Mouse (Mus musculus) layer of hippocampus, postnatal 14 days (tissue): Measurements from ENCODE around the gene Fam185a. TPM values are rescaled to one million over a fixed set of nuclear protein-coding genes. Genes with fewer than 3 reads are reported as not detected.

Source experiments
- DNase-seq, 2 experiments: peaks; one replicate each; pipeline ENCODE4 v3.0.0; 2021 to 2022; ENCODE audit warnings: low spot score in 2 of 2, mixed read lengths in 1 of 2
- total RNA-seq, 2 experiments: library from RNA; stranded (reverse); gene quantifications; 2 replicates each; pipeline ENCODE4 v1.2.3; 2021

Fam185a gene
- total RNA-seq, 2 experiments from 2014 or later = 11.7 to 12.5 TPM

DNA sequence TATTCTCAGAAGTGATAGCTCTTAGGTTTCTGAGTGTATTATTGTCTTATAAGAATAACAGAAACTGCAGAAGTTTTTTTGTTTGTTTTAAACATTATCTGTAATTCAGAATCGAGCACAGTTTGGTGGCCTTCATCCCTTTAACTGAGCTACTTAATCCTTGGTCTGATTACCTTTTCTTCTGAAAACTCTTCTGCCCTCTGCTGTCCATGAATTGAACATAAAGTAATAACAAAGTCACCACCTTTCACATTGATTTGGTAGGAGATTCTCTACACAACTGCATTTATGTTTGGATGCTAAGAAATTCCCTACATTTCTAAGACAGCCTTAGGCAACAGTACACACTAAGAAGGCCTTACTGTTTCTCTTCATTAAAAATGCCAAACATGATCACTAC, 4.1 kb upstream of the Fam185a start:
- DNase-seq = peak in 1 of 2 experiments; percentile 43

GRCm38 (mm10) chr5:21426666-21427065, 1.9 kb downstream of the Fam185a start:
- no peak for DNase-seq

GRCm38 (mm10) chr5:21434148-21434929, 9.6 kb downstream of the Fam185a start:
- DNase-seq = peak in 1 of 2 experiments; percentile 41

DNA sequence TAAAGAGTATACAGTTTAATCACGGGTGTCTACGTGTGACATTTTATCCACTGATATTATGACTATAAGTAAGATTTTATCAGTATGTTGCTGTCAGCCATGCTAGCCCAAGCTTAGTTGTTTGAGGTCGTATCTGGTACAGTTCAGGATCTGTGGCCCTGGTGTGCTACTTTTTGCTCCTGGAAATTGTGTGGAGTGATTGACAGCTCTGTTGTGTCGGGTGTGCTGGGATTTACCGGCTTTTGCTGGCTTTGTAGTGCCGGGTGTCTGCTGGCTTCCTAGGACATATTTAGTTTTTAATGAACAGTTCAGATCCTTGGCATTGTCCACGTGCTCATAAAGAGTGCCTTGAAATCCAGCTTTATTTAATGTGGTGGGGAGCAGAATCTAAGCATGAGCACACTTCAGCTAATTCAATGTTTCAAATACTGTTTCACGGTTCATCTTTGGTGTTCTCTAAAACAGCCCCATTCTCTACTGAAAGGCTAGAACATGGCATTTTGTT, 11.8 kb downstream of the Fam185a start:
- DNase-seq = no peak

GRCm38 (mm10) chr5:21438428-21438827, 13.7 kb downstream of the Fam185a start:
- DNase-seq = no peak

DNA sequence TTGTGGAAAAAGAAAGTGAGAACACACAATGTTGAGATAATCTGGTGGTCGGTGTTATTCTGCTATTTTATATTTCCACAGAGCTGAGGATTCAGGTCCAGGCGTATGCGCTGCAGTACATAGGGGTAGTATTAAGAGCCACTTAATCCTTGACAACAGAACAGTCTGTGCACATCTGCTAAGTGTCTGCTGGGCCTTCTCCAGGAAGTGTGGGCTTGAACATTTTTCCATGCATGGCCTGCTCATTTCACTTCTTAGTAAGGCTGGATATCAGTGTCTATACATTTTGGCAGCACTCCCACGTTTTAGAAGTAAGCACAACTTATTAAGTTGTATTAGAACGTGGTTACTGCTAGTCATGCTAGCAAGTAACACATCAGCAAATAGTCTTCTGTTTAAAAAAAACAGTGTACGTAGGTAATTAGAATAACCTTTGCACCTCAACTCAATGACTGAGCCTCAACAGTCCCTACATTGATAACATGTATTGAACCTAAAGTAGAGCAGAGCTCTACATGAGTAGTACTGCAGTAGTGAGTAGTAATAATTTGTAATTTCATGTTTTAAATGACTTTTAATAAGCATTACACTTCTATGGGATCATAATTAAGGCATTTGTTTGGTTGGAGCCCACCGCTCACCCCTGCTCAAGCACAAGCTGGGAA, 14.8 kb downstream of the Fam185a start:
- no peak for DNase-seq

DNA sequence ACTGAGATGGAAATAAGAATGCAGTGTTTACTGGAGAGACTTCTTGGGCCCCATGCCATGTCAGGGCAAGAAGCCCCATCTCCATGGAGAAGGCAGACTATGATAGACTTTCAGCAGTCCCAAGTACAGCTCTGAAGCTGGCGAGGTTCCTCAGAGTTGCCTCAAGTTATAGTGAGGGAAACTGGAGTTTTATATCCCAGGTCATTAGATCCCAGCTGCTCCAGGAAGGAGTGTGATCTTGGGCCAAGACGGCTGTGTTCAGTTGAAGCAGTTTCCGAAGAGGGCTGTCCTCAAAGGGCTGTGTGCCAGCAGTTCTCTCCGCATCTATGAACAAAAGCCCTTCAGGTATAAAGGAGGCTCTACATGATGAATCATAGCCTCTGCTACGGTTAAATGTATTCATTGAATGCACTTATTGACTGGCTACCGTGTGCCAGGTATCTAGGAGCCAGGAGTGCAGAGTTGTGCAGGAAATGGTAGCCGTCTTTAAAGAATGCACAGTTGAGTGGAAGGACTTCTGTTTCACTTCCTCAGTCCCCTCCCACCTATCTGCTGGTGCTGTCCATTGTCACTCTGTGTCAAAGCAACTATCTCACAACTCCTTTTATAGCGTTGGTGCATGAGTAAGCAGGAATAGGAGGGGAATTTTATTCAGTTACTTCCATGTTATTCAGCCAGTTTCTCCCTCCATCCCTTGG, 16.2 kb downstream of the Fam185a start:
- DNase-seq = peak in 1 of 2 experiments; percentile 28

DNA sequence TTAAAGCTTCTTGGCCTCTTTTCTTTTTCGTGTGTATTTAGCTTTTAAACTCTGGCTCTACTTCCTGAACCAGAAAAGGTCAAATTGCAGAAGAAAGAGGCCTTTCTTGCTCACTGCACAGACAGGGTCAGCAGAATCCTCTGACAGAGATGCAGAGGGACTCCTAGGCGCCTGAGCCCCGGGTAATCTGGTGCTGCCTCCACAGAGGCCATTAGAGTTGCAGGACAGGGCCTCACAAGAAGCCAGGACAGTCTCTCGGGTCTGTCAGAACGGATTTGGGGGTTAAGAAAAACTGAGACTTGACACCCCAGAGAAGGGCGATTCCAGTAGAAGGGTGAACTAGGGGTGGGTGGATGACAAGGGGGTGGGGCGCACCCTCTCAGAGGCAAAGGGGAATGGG, 42.6 kb downstream of the Fam185a start:
- DNase-seq = no peak

DNA sequence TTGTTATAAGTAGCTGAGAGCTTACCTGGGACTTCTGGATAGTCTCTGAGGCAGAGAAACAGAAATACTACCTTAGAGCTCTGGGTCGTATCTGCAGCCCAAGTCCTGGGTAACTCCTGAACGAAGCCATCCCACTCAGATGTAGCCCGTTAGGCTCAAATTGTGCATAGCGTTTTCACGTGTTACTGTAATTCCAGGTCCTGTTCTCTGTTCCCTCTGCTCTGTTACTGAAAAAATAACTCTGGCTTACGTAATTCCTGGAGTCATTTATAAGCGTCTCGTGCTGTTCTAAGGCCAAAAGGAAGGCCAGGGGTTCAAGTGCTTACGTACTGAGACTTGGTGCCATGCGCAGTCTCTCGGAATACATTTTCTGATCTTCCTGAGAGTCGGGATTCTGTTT, 43.3 kb downstream of the Fam185a start:
- no peak for DNase-seq

GRCm38 (mm10) chr5:21478428-21478827, 53.7 kb downstream of the Fam185a start:
- no peak for DNase-seq

DNA sequence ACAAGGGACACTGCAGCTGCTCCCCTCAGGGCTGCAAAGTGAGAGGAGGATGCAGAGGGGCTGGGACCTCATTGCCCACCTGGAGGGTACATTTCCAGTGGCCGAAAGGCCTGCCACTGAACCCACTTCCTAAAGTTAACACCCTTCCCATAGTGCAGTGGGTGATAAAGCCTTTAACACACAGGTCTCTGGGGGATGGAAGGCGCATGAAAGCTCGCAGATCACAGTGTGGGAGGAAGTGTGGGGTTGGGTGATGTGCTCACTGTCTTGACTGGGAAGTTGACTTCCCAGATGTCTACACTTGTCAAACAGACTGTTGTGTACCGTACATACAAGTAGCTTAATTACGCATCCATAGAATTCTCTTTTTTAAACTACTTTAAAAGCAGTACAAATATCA, 55.0 kb downstream of the Fam185a start:
- DNase-seq = no peak

DNA sequence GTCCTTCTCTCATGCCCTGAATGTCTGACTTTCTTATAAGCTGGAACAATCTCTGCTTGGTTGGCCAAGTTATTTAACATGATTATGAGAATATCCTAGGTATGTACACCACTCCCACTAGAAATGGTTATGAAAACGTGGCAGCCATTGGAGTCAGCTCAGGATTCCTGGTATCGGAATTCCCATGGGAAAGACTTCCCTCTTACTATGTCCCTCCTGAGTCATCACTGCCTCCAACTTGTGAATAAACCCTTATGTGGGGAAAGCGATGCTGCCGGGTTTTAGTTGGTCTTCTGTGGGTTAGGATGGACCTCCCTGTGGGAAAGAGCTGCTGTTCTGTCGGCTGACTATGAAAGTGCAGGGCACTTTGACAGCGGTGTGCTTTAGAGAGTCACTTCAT, 56.8 kb downstream of the Fam185a start:
- no peak for DNase-seq

GRCm38 (mm10) chr5:21482446-21483222, 57.9 kb downstream of the Fam185a start:
- DNase-seq = no peak

DNA sequence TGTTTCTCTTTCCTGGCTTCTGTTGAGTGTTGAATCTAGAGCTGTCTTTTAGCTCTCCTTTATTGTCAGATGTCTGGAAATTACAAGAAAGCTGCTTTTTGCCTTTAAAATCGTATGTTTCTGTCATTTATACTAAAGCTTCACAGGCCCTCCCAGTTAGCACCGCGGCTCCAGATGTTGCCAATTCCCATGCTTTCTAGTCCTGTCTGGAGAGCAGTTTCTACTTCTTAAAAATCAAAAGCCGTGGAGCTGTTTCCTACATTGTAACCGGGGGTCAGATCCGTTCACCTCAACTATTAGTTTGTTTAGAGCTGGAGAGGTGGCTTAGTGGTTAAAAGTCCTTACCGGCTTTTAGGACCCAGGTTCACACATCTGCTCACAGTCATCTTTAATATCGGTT, 58.5 kb downstream of the Fam185a start:
- no peak for DNase-seq

DNA sequence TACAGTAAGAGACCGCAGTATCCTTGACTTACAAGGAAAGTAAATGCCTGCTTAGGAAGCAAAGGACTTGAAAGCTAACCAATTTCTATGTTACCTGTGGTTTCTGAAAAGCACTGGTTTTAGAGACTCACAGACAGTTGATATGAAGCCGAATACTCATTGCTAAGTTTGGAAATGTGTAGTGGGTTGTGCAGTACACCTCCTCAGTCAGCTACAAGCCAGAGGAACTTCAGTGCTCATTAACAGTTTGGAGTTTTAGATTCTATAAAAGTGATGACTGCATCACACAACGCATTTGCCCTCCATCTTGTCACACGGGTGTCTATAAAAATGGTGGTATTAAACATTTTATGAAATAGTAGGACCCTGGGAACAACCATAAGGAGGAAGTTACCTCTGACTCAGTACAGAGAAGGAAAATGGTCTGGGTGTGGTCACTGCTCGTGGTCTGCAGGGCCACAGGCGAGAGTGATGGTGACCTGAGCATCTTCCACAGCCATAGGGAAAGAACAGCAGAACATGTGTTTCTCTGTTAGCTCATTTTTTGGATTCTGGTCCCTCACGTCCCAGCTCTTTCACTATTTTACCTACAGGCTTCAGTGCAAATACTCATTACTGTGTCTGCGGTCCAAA, 60.6 kb downstream of the Fam185a start:
- no peak for DNase-seq

GRCm38 (mm10) chr5:21486798-21487197, 62.0 kb downstream of the Fam185a start:
- DNase-seq = no peak

DNA sequence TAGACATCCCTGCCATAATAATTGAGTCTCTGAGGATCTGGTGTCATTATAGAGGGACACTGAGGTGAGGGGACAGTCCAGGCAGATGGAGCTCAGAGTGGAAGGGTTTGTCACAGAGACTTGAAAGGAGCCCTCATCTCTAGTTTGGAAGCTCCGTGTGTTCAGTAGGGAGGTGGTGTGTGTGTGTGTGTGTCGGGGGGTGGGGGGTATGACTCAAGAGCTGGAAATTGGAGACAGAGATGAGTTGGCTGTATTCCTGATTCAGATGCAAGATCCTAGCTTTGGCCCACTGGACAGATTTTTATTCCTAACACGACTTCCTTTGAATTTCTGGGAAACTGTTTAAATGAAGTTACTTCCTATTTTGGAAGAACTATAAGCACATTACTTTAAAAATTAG, 62.5 kb downstream of the Fam185a start:
- DNase-seq = no peak

- DNase-seq = peak in 1 of 2 experiments; percentile 52
These were observed 63.0 kb downstream of the Fam185a start for GRCm38 (mm10) chr5:21487716-21488115.

DNA sequence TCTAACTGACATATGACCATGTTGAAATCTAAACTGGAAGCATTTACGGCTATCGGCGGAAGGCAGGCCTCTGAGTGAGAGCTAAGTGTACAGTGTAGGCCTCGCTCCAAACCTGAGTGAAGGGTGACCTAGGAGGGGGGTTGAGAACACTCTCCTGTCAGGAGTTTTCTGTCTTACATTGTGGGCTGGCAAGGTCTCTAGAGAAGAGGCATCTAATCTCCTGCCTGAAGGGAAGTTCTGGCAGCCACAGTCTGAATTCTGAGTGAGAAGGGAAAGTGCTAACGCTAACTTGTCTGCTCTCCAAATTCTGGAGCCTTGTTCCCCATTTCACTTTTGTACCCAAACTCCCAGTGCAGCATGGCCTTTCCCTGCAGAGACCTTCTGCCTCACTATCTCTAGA, 63.7 kb downstream of the Fam185a start:
- DNase-seq = peak in 1 of 2 experiments; percentile 33

DNA sequence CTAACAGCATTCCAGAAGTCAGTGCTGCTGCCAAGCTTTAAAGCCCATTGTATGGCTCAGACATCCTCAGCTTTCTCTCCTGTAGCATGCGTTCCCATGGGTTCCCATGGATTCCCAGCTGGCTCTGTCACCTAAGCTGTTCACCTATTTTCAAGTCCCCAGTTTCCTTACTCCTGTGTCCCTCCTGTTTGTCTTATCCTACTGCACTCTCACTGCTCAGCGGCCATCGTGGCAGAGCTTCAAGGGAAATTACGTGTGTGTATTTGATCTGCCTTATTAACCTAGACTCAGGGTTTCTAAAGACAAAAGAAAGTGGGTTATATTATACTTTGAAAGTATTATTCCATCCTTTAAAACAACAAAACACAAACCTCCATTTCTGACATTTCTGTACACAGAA, 64.4 kb downstream of the Fam185a start:
- DNase-seq = no peak

GRCm38 (mm10) chr5:21491469-21491868, 66.7 kb downstream of the Fam185a start:
- DNase-seq = no peak
